21 mouse cellular contexts compared by ENCODE assay signal in genomic region chr3:129523456-129524143, GRCm38 (mm10). TPM values are rescaled to one million over a fixed set of nuclear protein-coding genes. Genes with fewer than 3 reads are reported as not detected.
DNase-seq lines count a peak whose midpoint lies in the region; ATAC-seq lines count a peak whose summit lies in the region.
"Had no signal": no experiment of that assay in that cellular context is flagged by ENCODE, and none has a peak within 500 bp of the region (broad histone marks: within the 10 kb centered on the region; RNA-seq: fewer than 3 reads in every experiment).

No protein-coding gene starts in this region.

- no peak overlapping the region for H3K4me2 ChIP-seq in kidney, embryonic 16.5 days (replicated peaks; ENCODE audit: low read depth, low read length)
- H3K4me2 ChIP-seq: embryonic facial prominence, embryonic 12.5 days; forebrain, embryonic 15.5 days; heart, embryonic 11.5 days; heart, embryonic 15.5 days; hindbrain, embryonic 14.5 days had no signal

- peak; percentile 90 for ATAC-seq in megakaryocyte progenitor cell, adult 5-6 weeks (replicated peaks; ENCODE audit: poor library complexity)
- ATAC-seq in kidney, embryonic 16.5 days (ENCODE audit: low FRiP score, low TSS enrichment) = no peak
- ATAC-seq: forebrain, embryonic 15.5 days had no signal

- peak; percentile 37 to 48 for DNase-seq in spleen, postnatal 36 days (ENCODE audit: low spot score in 2 of 2)
- no peak for DNase-seq in spleen, postnatal 10 days (ENCODE audit: low spot score in 2 of 2)
- DNase-seq in gonadal fat pad, adult 2 months (ENCODE audit: low read depth) = peak; percentile 59
- no peak for DNase-seq in heart, adult 9 months (ENCODE audit: low spot score in 2 of 2)
- DNase-seq in urinary bladder, postnatal 14 days (ENCODE audit: low spot score) = no peak
- DNase-seq: adrenal gland, postnatal 10 days; cerebellum, adult 11 months; cerebellum, adult 8-10 months; cerebellum, postnatal 14 days; gastrocnemius, postnatal 14 days; heart, adult 18-20 months; heart, postnatal 14 days had no signal

- WGBS in kidney, embryonic 16.5 days = 82% methylated on average over 10 of the region's 10 CpGs

- H3K9ac ChIP-seq in kidney, embryonic 16.5 days (replicated peaks; ENCODE audit: low read length) = no peak overlapping the region
- H3K9ac ChIP-seq: embryonic facial prominence, embryonic 12.5 days; forebrain, embryonic 15.5 days; heart, embryonic 15.5 days; hindbrain, embryonic 14.5 days had no signal

- H3K4me3 ChIP-seq in kidney, embryonic 16.5 days (ENCODE audit: low read length) = no peak overlapping the region
- H3K4me3 ChIP-seq: embryonic facial prominence, embryonic 12.5 days; forebrain, embryonic 15.5 days; heart, embryonic 15.5 days; hindbrain, embryonic 10.5 days had no signal

- H3K27ac ChIP-seq in kidney, embryonic 16.5 days (ENCODE audit: low read length) = no peak overlapping the region
- H3K27ac ChIP-seq: embryonic facial prominence, embryonic 12.5 days; forebrain, embryonic 15.5 days; heart, embryonic 15.5 days; hindbrain, embryonic 10.5 days; hindbrain, embryonic 14.5 days had no signal

- H3K9me3 ChIP-seq in kidney, embryonic 16.5 days (ENCODE audit: low read length) = no peaks in the 10 kb centered on the region; the same call in 1 of the 2 replicates
- H3K9me3 ChIP-seq: embryonic facial prominence, embryonic 12.5 days; forebrain, embryonic 15.5 days; G1E; heart, embryonic 15.5 days; hindbrain, embryonic 10.5 days had no signal

- H3K36me3 ChIP-seq in kidney, embryonic 16.5 days (ENCODE audit: insufficient read depth, low read length) = no peaks in the 10 kb centered on the region
- H3K36me3 ChIP-seq: embryonic facial prominence, embryonic 12.5 days; forebrain, embryonic 15.5 days; G1E; heart, embryonic 15.5 days; hindbrain, embryonic 10.5 days had no signal

- no peaks in the 10 kb centered on the region for H3K27me3 ChIP-seq in kidney, embryonic 16.5 days (ENCODE audit: insufficient read depth, low read length)
- H3K27me3 ChIP-seq: embryonic facial prominence, embryonic 12.5 days; forebrain, embryonic 15.5 days; heart, embryonic 15.5 days had no signal

- H3K4me1 ChIP-seq in kidney, embryonic 16.5 days (ENCODE audit: insufficient read depth, low read length) = no peaks in the 10 kb centered on the region
- H3K4me1 ChIP-seq: embryonic facial prominence, embryonic 12.5 days; forebrain, embryonic 15.5 days; heart, embryonic 15.5 days; hindbrain, embryonic 10.5 days had no signal

RNA-seq across cellular contexts. Expression of gene Elovl6, which starts 8.6 kb away (rescaled TPM):
- 126 and 166 TPM in 2 replicates for polyA plus RNA-seq in gonadal fat pad, adult 2 months (2012; rRNA removed)
- total RNA-seq in megakaryocyte progenitor cell, adult 5-6 weeks (2015) = 16.2 and 22.7 TPM in 2 replicates
- total RNA-seq in megakaryocyte progenitor cell, adult 5-6 weeks (2017) = 11.8 and 12.3 TPM in 2 replicates
- polyA plus RNA-seq in kidney, embryonic 16.5 days (2015; fragmentation: Nextera tagmentation; extraction: Ambion mirVana) = 40.5 and 54.9 TPM in 2 replicates

Comparison
In these comparisons a context has a peak if more than half of its experiments do, and no peak if none do; other contexts are left out.
1. DNase-seq: peak in spleen, postnatal 36 days (2 of 2) and gonadal fat pad, adult 2 months (single experiment); none in spleen, postnatal 10 days (0 of 2), heart, adult 9 months (0 of 2) and urinary bladder, postnatal 14 days (single experiment).